Mouse (Mus musculus) spleen, adult 2 months (tissue): ENCODE data around the gene Ccdc142.

Source experiments
- CTCF ChIP-seq: fragments of 200-500 bp; IDR thresholded peaks from 2 replicates; pipeline ENCODE4 v1.5.1; 2011; ENCODE audit warnings: mild to moderate bottlenecking, inconsistent platforms; ENCODE audit not compliant: insufficient read depth, insufficient read length, insufficient replicate concordance; ENCODE audit errors: extremely low read depth
- POLR2A ChIP-seq: fragments of 200-500 bp; IDR thresholded peaks from 2 replicates; pipeline ENCODE4 v1.6.1; 2011; ENCODE audit warnings: low read depth, low read length, inconsistent platforms

DNA sequence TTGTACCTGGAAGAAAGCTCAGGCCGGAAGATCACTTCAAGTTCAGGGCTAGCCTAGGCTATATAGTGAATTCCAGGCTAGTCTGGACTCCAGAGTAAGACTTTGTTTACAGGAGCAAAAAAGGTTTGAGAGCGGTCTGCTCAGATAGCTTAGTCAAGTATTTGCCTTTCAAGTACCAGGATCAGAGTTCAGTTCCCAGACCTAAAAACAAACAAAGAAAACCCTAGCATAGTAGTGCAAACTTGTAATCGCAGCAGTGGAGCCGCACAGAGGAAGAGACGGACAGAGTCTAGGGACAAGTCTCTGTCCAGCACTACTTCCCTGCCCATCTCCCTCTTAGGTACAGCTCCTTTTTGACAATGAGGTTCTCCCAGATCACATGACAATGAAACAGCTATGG is 21.2 kb upstream of the Ccdc142 start:
- no peak for TF ChIP-seq POLR2A
- TF ChIP-seq CTCF, result no peak
